Mouse (Mus musculus): ENCODE measurements around the gene Chml. TPM values are rescaled to one million over a fixed set of nuclear protein-coding genes. Genes with fewer than 3 reads are reported as not detected.

The Chml gene
- total RNA-seq, 1 experiment: 10.4 TPM

DNA sequence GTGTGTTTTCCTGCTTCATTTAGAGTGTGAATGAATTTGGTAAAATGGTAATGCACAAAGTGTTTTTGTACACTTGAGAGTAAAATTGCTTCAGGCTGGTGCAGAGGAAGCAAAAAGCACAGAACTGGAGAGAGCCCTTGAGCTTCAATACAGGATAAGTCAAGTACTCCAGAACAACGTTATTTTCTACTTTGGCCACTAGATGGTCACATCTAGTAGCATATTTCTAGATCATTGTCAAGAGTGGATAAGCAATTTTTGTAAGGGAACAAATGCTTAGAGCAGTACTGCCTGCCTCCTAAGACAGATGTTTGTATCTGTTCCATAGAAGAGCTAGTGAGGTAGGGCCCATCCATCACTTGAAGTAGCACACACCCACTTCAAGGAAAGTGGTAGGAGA lies 21.1 kb downstream of the Chml start:
- peaks cover 0 to 2% of the 10 kb centered on the region in 2 experiments; a peak in 1 of 4 replicates for H3K4me1 ChIP-seq (ENCODE audit: control insufficient read depth in 2 of 2, insufficient read depth in 2 of 2, low read length in 2 of 2, poor library complexity in 1 of 2)
- H3K27ac ChIP-seq (ENCODE audit: insufficient read depth, low read depth, low read length, poor library complexity, severe bottlenecking): no peak overlapping the region
- in situ Hi-C loops (cut with MboI; ENCODE audit: low sequenced_read_pairs in 2 of 2, unreplicated experiment in 2 of 2): no loop called here
- no peak overlapping the region for H3K4me3 ChIP-seq (ENCODE audit: insufficient read depth in 1 of 2, low read depth in 1 of 2, low read length in 2 of 2, poor library complexity in 1 of 2, severe bottlenecking in 1 of 2)
- H3K36me3 ChIP-seq (ENCODE audit: control insufficient read depth, insufficient read depth, low read length, poor library complexity, severe bottlenecking): no peaks in the 10 kb centered on the region
- no peak for TF ChIP-seq ZNF384 (IDR thresholded peaks at IDR 0.05; ENCODE audit: low read depth, low read length)
- DNase-seq (ENCODE audit: low read depth, low spot score): no peak
- no peak overlapping the region for H3K9ac ChIP-seq (ENCODE audit: insufficient read depth, low read depth, low read length, poor library complexity, severe bottlenecking)
- H3K9me3 ChIP-seq (ENCODE audit: control insufficient read depth, insufficient read depth, low read depth, low read length): no peaks in the 10 kb centered on the region

DNA sequence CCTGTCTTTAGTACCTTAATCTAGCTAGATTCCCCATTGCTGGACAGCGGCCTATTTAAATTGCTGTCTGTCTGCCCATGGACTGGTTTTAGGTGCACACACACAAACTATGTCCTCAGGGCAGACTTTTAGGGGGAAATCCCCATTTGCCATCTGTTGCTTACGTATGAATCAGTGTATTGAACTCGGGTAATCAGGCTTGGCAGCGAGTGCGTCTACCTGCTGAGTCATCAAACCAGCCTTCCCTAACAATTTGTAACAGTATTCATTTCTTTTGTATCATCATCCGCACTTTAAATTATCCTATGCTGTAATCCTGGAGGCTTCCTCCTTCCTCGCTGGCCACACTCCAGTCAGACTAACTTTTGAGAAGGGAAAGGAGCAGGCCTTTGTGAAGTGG lies 22.7 kb downstream of the Chml start:
- H3K4me3 ChIP-seq (ENCODE audit: insufficient read depth in 1 of 2, low read depth in 1 of 2, low read length in 2 of 2, poor library complexity in 1 of 2, severe bottlenecking in 1 of 2): no peak overlapping the region
- H3K36me3 ChIP-seq (ENCODE audit: control insufficient read depth, insufficient read depth, low read length, poor library complexity, severe bottlenecking): no peaks in the 10 kb centered on the region
- H3K9me3 ChIP-seq (ENCODE audit: control insufficient read depth, insufficient read depth, low read depth, low read length): no peaks in the 10 kb centered on the region
- no peak overlapping the region for H3K27ac ChIP-seq (ENCODE audit: insufficient read depth, low read depth, low read length, poor library complexity, severe bottlenecking)
- H3K9ac ChIP-seq (ENCODE audit: insufficient read depth, low read depth, low read length, poor library complexity, severe bottlenecking): no peak overlapping the region
- TF ChIP-seq ZC3H11A (IDR thresholded peaks at IDR 0.05; ENCODE audit: borderline replicate concordance, low read depth, low read length) (no peak), MAFK (IDR thresholded peaks at IDR 0.05; ENCODE audit: insufficient read depth, low read depth, low read length) (peak; percentile 33; the same call in 1 of the 2 replicates)
- in situ Hi-C loops (cut with MboI; ENCODE audit: low sequenced_read_pairs in 2 of 2, unreplicated experiment in 2 of 2): no loop called here
- no peak for DNase-seq (ENCODE audit: low read depth, low spot score)
- H3K4me1 ChIP-seq (ENCODE audit: control insufficient read depth in 2 of 2, insufficient read depth in 2 of 2, low read length in 2 of 2, poor library complexity in 1 of 2): peaks cover 0 to 2% of the 10 kb centered on the region in 2 experiments; a peak in 1 of 4 replicates

DNA sequence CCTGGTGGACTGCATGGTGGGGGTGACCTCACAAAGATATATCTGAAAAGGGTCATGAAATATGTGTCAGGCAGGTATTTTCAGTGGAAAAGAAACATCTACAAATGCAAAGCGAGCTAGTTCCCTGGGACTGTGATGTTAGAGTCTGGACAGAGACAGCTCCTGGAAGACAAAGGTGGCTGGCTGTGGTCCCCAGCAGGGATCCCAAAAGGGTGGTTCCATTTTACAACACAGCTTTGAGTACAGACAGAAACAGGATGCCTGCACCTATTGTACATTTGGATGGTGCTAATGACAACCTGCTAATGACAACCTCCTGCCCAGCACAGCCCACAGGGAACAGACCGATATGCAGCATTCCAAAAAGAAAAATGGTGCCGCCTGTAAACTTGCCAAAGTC lies 23.2 kb downstream of the Chml start:
- TF ChIP-seq ZC3H11A (IDR thresholded peaks at IDR 0.05; ENCODE audit: borderline replicate concordance, low read depth, low read length) (no peak), HCFC1 (IDR thresholded peaks at IDR 0.05; ENCODE audit: borderline replicate concordance, insufficient read depth, low read length) (no peak)
- Histone ChIP-seq H3K36me3 (ENCODE audit: control insufficient read depth, insufficient read depth, low read length, poor library complexity, severe bottlenecking) (no peaks in the 10 kb centered on the region), H3K4me3 (ENCODE audit: insufficient read depth in 1 of 2, low read depth in 1 of 2, low read length in 2 of 2, poor library complexity in 1 of 2, severe bottlenecking in 1 of 2) (no peak overlapping the region), H3K9ac (ENCODE audit: insufficient read depth, low read depth, low read length, poor library complexity, severe bottlenecking) (no peak overlapping the region), H3K27ac (ENCODE audit: insufficient read depth, low read depth, low read length, poor library complexity, severe bottlenecking) (no peak overlapping the region), H3K4me1 (ENCODE audit: control insufficient read depth in 2 of 2, insufficient read depth in 2 of 2, low read length in 2 of 2, poor library complexity in 1 of 2) (peaks cover 0 to 2% of the 10 kb centered on the region in 2 experiments; a peak in 1 of 4 replicates), H3K9me3 (ENCODE audit: control insufficient read depth, insufficient read depth, low read depth, low read length) (no peaks in the 10 kb centered on the region)
- in situ Hi-C loops (cut with MboI; ENCODE audit: low sequenced_read_pairs in 2 of 2, unreplicated experiment in 2 of 2): no loop called here
- no peak for DNase-seq (ENCODE audit: low read depth, low spot score)

DNA sequence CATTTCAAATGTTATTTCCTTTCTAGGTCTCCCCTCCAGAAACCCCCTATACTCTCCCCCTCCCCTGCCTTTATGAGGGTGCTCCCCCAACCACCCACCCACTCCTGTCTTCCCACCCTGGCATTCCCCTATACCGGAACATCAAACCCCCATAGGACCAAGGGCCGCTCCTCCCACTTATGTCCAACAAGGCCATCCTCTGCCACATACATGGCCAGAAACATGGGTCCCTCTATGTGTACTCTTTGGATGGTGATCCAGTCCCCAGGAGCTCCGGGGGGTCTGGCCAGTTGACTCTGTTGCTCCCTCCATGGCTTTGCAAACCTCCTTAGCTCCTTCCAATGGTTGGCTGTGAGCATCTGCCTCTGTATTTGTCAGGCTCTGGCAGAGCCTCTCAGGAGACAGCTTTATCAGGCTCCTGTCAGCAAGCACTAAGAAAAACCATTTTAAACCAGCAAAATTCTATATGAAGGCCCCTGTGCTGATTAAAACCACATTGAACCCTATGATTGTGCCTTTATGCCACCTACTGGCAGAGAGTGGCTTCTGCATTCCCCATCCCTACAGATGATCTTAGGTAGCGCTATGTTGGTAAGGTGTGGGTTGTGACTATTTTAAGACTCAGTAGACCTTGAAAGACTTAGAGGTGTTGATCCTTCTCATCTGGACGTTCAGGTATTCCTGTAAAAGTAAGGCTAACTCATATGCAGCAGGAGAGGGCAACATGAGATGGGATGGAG lies 23.9 kb downstream of the Chml start:
- H3K9me3 ChIP-seq (ENCODE audit: control insufficient read depth, insufficient read depth, low read depth, low read length): no peaks in the 10 kb centered on the region
- no peak for DNase-seq (ENCODE audit: low read depth, low spot score)
- peaks cover 0 to 2% of the 10 kb centered on the region in 2 experiments; a peak in 1 of 4 replicates for H3K4me1 ChIP-seq (ENCODE audit: control insufficient read depth in 2 of 2, insufficient read depth in 2 of 2, low read length in 2 of 2, poor library complexity in 1 of 2)
- no peaks in the 10 kb centered on the region for H3K36me3 ChIP-seq (ENCODE audit: control insufficient read depth, insufficient read depth, low read length, poor library complexity, severe bottlenecking)
- no peak overlapping the region for H3K4me3 ChIP-seq (ENCODE audit: insufficient read depth in 1 of 2, low read depth in 1 of 2, low read length in 2 of 2, poor library complexity in 1 of 2, severe bottlenecking in 1 of 2)
- no peak overlapping the region for H3K9ac ChIP-seq (ENCODE audit: insufficient read depth, low read depth, low read length, poor library complexity, severe bottlenecking)
- in situ Hi-C loops (cut with MboI; ENCODE audit: low sequenced_read_pairs in 2 of 2, unreplicated experiment in 2 of 2): no loop called here
- TF ChIP-seq ZNF384 (IDR thresholded peaks at IDR 0.05; ENCODE audit: low read depth, low read length) (no peak), ZC3H11A (IDR thresholded peaks at IDR 0.05; ENCODE audit: borderline replicate concordance, low read depth, low read length) (no peak)
- H3K27ac ChIP-seq (ENCODE audit: insufficient read depth, low read depth, low read length, poor library complexity, severe bottlenecking): no peak overlapping the region

DNA sequence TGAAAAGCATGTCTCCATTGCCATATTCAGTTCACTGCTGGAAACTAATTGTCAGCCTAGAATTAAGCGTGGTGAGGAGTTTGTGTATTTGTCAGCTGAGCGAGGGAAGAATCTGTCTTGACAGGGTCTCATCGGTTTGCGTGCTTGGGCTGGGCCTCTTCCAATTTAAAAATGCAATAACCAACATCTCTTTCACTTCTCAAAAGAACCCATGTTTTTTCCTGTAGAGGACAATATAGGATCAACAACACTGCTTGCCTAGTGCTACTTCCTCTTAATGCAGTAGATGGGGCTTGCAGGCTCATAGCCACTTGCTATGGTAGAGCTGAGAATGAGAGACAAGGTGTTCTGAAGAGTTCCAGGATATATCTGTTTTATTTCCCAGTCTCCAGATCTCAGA lies 32.8 kb downstream of the Chml start:
- Histone ChIP-seq H3K4me3 (ENCODE audit: insufficient read depth in 1 of 2, low read depth in 1 of 2, low read length in 2 of 2, poor library complexity in 1 of 2, severe bottlenecking in 1 of 2) (no peak overlapping the region), H3K27ac (ENCODE audit: insufficient read depth, low read depth, low read length, poor library complexity, severe bottlenecking) (no peak overlapping the region), H3K36me3 (ENCODE audit: control insufficient read depth, insufficient read depth, low read length, poor library complexity, severe bottlenecking) (no peaks in the 10 kb centered on the region), H3K4me1 (ENCODE audit: control insufficient read depth in 2 of 2, insufficient read depth in 2 of 2, low read length in 2 of 2, poor library complexity in 1 of 2) (no peaks in the 10 kb centered on the region), H3K9ac (ENCODE audit: insufficient read depth, low read depth, low read length, poor library complexity, severe bottlenecking) (no peak overlapping the region), H3K9me3 (ENCODE audit: control insufficient read depth, insufficient read depth, low read depth, low read length) (no peaks in the 10 kb centered on the region)
- in situ Hi-C loops (cut with MboI; ENCODE audit: low sequenced_read_pairs in 2 of 2, unreplicated experiment in 2 of 2): no loop called here
- TF ChIP-seq ZNF384 (IDR thresholded peaks at IDR 0.05; ENCODE audit: low read depth, low read length): no peak
- TF ChIP-seq MAFK (IDR thresholded peaks at IDR 0.05; ENCODE audit: insufficient read depth, low read depth, low read length): no peak
- no peak for TF ChIP-seq ZC3H11A (IDR thresholded peaks at IDR 0.05; ENCODE audit: borderline replicate concordance, low read depth, low read length)
- DNase-seq (ENCODE audit: low read depth, low spot score): no peak
